Mouse (Mus musculus): ENCODE data around the gene Mapk10. TPM values are rescaled to one million over a fixed set of nuclear protein-coding genes. Genes with fewer than 3 reads are reported as not detected.

The Mapk10 gene
- polyA plus RNA-seq, 1 experiment from 2014 or later = 1.8 TPM

- Histone ChIP-seq H3K4me1 (no peaks in the 10 kb centered on the region), H3K4me2 (no peak overlapping the region), H3K9me3 (replicated peaks) (no peaks in the 10 kb centered on the region), H3K36me3 (no peaks in the 10 kb centered on the region), H3K27me3 (no peaks in the 10 kb centered on the region), H3K9ac (no peak overlapping the region), H3K27ac (no peak overlapping the region), H3K4me3 (replicated peaks) (no peak overlapping the region)
- ATAC-seq (replicated peaks; ENCODE audit: low FRiP score) = no peak
- 65% methylated on average over 6 of the region's 6 CpGs for WGBS
Measured at GRCm38 (mm10) chr5:102930161-102930560, 281.0 kb downstream of the Mapk10 start.

GRCm38 (mm10) chr5:102926786-102927185 lies 284.3 kb downstream of the Mapk10 start:
- Histone ChIP-seq H3K4me1 (no peaks in the 10 kb centered on the region), H3K9ac (no peak overlapping the region), H3K9me3 (replicated peaks) (no peaks in the 10 kb centered on the region), H3K27me3 (no peaks in the 10 kb centered on the region), H3K27ac (no peak overlapping the region), H3K4me2 (no peak overlapping the region), H3K4me3 (replicated peaks) (no peak overlapping the region), H3K36me3 (no peaks in the 10 kb centered on the region)
- WGBS = 77% methylated on average over 5 of the region's 5 CpGs
- ATAC-seq (replicated peaks; ENCODE audit: low FRiP score) = no peak

DNA sequence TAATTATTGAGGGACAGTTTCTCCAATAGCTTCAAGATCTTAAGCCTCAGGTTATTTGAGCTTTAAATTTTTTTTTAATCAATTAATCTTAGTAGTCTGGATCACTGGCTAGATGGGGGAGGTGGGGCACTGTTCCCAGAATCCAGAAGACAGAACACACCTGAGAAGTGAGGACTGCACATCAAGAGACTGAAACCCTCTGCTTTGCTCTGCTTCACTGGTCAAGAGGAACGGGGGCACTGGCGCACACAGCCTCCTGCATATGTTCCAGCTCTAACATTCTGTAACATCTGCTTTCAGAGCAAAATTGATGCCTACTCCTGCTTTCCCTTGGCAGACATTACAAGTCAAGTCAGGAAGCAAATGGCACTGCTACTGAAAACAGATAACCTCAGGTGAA lies 290.9 kb downstream of the Mapk10 start:
- H3K4me1 ChIP-seq = 0 out of 2 replicates have a peak, but pooled peaks cover 3% of the 10 kb centered on the region
- H3K36me3 ChIP-seq = no peaks in the 10 kb centered on the region
- H3K4me3 ChIP-seq (replicated peaks) = no peak overlapping the region
- no peak overlapping the region for H3K4me2 ChIP-seq
- WGBS = 43% methylated on average over 2 of the region's 2 CpGs
- no peak overlapping the region for H3K9ac ChIP-seq
- no peaks in the 10 kb centered on the region for H3K27me3 ChIP-seq
- no peak overlapping the region for H3K27ac ChIP-seq
- ATAC-seq (replicated peaks; ENCODE audit: low FRiP score) = peak; percentile 54; the same call in 1 of the 2 replicates
- no peaks in the 10 kb centered on the region for H3K9me3 ChIP-seq (replicated peaks)

DNA sequence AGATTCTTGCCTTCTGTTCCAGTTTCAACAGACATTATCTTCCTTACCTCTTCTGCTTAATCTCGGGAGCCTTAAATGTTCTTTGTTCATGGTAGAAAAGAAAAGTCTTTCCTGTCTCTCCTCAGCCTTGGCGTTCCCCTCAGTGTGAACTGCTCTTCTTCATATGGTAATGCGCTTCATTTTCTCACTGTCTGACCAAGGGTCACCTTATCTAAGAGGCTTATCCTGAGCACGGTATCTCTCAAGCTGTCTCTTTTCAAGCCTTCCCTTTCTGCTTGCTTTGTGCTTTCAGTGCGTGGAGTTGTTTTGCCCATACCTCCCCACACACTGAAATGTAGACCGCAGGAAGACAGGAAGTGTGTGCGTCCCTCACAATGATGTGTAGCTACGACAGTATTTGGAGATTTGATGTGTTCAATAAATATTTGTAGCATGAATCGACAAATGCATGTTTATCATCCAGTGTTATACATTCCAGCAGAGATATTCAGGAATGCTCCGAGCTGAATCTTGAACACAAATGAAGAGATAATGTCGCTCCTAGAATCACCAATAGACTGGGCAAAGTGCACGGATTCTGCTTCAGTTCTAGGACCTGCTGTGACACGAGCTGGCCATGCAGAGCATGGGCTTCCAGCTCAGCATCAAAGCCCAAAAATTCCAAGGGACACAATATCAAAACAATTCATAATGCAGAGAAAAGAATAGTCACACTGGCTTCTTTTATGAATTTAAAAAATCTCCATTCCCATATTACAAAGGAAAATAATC lies 305.5 kb downstream of the Mapk10 start:
- no peak overlapping the region for H3K4me3 ChIP-seq (replicated peaks)
- H3K9me3 ChIP-seq (replicated peaks) = no peaks in the 10 kb centered on the region
- peaks cover 7% of the 10 kb centered on the region; the same call in 1 of the 2 replicates for H3K4me1 ChIP-seq
- H3K27me3 ChIP-seq = no peaks in the 10 kb centered on the region
- no peak overlapping the region for H3K27ac ChIP-seq
- 70% methylated on average over 13 of the region's 13 CpGs for WGBS
- no peak for ATAC-seq (replicated peaks; ENCODE audit: low FRiP score)
- H3K4me2 ChIP-seq = no peak overlapping the region
- no peak overlapping the region for H3K9ac ChIP-seq
- H3K36me3 ChIP-seq = no peaks in the 10 kb centered on the region

DNA sequence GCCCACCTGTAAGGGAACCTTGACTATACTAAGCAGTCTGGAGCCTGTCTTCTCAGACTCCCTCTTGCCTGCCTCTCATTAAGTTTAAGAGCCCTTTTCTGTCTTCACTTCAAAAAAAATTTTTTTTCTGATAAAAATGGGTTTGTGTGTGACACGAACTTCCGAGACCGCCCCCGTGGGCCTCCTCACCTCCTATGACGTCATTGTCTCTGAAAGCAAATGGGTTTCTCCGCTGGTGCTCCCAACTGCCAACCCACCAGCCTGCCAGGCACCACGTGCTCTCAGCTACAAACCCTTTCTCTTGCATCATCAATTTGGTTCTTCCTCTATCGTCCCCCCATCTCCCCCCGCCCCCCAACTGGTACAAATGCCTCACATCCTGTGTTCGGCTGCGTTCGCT lies 307.1 kb downstream of the Mapk10 start:
- 81% methylated on average over 12 of the region's 12 CpGs for WGBS
- no peaks in the 10 kb centered on the region for H3K9me3 ChIP-seq (replicated peaks)
- no peak overlapping the region for H3K4me3 ChIP-seq (replicated peaks)
- no peak overlapping the region for H3K4me2 ChIP-seq
- ATAC-seq (replicated peaks; ENCODE audit: low FRiP score) = no peak; the same call in 1 of the 2 replicates
- peak overlapping the region; percentile 54; the same call in 1 of the 2 replicates for H3K27ac ChIP-seq
- H3K9ac ChIP-seq = no peak overlapping the region
- peaks cover 7% of the 10 kb centered on the region; the same call in 1 of the 2 replicates for H3K4me1 ChIP-seq
- H3K27me3 ChIP-seq = no peaks in the 10 kb centered on the region
- H3K36me3 ChIP-seq = peaks cover under 1% of the 10 kb centered on the region; the same call in 1 of the 2 replicates

DNA sequence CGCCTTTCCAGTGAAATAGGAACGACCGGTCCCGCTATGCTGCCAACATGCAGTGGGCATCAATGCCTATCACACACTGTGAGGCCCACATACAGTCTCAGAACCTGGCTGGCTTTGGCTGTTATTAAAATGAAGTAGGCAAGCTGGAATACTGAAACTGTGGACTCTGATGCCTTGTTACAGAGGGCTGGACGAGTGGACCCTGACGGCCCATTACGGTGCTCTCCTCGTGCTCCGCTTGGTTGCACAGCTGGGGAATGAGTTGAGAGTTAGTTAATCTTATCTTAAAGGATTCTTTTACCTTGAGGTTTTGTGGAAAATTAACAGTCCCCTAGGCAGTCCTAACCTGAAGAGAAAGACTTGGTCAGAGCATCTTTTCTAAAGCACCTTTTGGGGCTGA lies 307.6 kb downstream of the Mapk10 start:
- H3K4me1 ChIP-seq = peaks cover 10% of the 10 kb centered on the region; the same call in 1 of the 2 replicates
- WGBS = 65% methylated on average over 9 of the region's 9 CpGs
- no peak overlapping the region for H3K4me3 ChIP-seq (replicated peaks)
- H3K36me3 ChIP-seq = peaks cover 6% of the 10 kb centered on the region; the same call in 1 of the 2 replicates
- H3K4me2 ChIP-seq = no peak overlapping the region
- no peak overlapping the region for H3K9ac ChIP-seq
- no peaks in the 10 kb centered on the region for H3K27me3 ChIP-seq
- no peaks in the 10 kb centered on the region for H3K9me3 ChIP-seq (replicated peaks)
- H3K27ac ChIP-seq = peak overlapping the region; percentile 79
- ATAC-seq (replicated peaks; ENCODE audit: low FRiP score) = peak; percentile 92

DNA sequence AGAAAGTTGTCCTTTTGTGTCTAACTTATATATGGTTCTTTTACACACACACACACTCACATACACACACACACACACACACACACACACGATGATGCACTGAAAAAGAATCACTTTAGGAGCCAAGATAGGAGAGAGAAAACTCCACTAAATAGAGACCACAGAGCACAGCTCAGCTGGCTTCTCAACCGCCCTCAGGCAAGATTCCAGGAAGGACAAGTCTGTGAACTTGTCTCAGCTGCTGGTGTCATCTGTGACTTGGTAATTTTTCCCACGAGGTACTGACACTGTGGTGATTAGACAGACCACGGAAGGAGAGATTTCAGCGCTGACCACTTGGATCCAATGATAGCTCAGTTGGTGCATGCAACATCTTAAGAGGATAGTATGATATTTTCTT lies 310.0 kb downstream of the Mapk10 start:
- WGBS = 84% methylated on average over 5 of the region's 5 CpGs
- no peaks in the 10 kb centered on the region for H3K27me3 ChIP-seq
- H3K4me2 ChIP-seq = no peak overlapping the region
- no peaks in the 10 kb centered on the region for H3K9me3 ChIP-seq (replicated peaks)
- H3K4me1 ChIP-seq = peaks cover 10% of the 10 kb centered on the region; the same call in 1 of the 2 replicates
- no peak overlapping the region for H3K27ac ChIP-seq
- ATAC-seq (replicated peaks; ENCODE audit: low FRiP score) = no peak
- H3K9ac ChIP-seq = no peak overlapping the region
- H3K36me3 ChIP-seq = peaks cover 26% of the 10 kb centered on the region; the same call in 1 of the 2 replicates
- H3K4me3 ChIP-seq (replicated peaks) = no peak overlapping the region

- Histone ChIP-seq H3K27ac (no peak overlapping the region), H3K4me1 (peaks cover 10% of the 10 kb centered on the region; the same call in 1 of the 2 replicates), H3K4me3 (replicated peaks) (no peak overlapping the region), H3K4me2 (no peak overlapping the region), H3K36me3 (peaks cover 26% of the 10 kb centered on the region; the same call in 1 of the 2 replicates), H3K9me3 (replicated peaks) (no peaks in the 10 kb centered on the region), H3K27me3 (no peaks in the 10 kb centered on the region), H3K9ac (no peak overlapping the region)
- WGBS = 67% methylated on average over 6 of the region's 6 CpGs
- no peak for ATAC-seq (replicated peaks; ENCODE audit: low FRiP score)
Measured at GRCm38 (mm10) chr5:102899680-102900215, 311.4 kb downstream of the Mapk10 start.

GRCm38 (mm10) chr5:102898301-102898700 lies 312.8 kb downstream of the Mapk10 start:
- Histone ChIP-seq H3K36me3 (peaks cover 32% of the 10 kb centered on the region), H3K4me2 (no peak overlapping the region), H3K27ac (peak overlapping the region; percentile 23), H3K9me3 (replicated peaks) (no peaks in the 10 kb centered on the region), H3K4me1 (0 out of 2 replicates have a peak, but pooled peaks cover 3% of the 10 kb centered on the region), H3K9ac (no peak overlapping the region), H3K4me3 (replicated peaks) (no peak overlapping the region), H3K27me3 (no peaks in the 10 kb centered on the region)
- no peak; the same call in 1 of the 2 replicates for ATAC-seq (replicated peaks; ENCODE audit: low FRiP score)
- 88% methylated on average over 4 of the region's 4 CpGs for WGBS

DNA sequence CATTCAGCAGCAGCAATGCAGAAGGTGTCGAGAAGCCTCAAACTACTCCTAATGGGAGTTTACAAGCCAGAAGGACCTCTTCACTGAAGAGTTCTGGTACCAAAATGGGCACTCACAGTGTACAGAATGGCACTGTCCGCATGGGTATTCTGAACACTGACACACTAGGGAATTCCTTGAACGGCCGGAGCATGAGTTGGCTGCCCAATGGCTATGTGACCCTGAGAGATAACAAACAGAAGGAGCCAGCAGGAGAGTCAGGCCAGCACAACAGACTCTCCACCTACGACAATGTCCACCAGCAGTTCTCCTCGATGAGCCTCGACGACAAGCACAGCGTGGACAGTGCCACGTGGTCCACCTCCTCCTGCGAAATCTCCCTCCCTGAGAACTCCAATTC lies 318.9 kb downstream of the Mapk10 start:
- Histone ChIP-seq H3K4me2 (no peak overlapping the region), H3K9me3 (replicated peaks) (no peaks in the 10 kb centered on the region), H3K36me3 (peaks cover 38% of the 10 kb centered on the region), H3K27ac (no peak overlapping the region), H3K27me3 (no peaks in the 10 kb centered on the region), H3K9ac (no peak overlapping the region), H3K4me3 (replicated peaks) (no peak overlapping the region), H3K4me1 (no peaks in the 10 kb centered on the region)
- ATAC-seq (replicated peaks; ENCODE audit: low FRiP score) = no peak
- WGBS = 93% methylated on average over 11 of the region's 11 CpGs

GRCm38 (mm10) chr5:102889163-102889488 lies 322.0 kb downstream of the Mapk10 start:
- WGBS = 72% methylated on average over 2 of the region's 2 CpGs
- no peaks in the 10 kb centered on the region for H3K9me3 ChIP-seq (replicated peaks)
- no peak overlapping the region for H3K4me2 ChIP-seq
- H3K4me3 ChIP-seq (replicated peaks) = no peak overlapping the region
- peaks cover 27% of the 10 kb centered on the region for H3K36me3 ChIP-seq
- H3K27ac ChIP-seq = no peak overlapping the region
- ATAC-seq (replicated peaks; ENCODE audit: low FRiP score) = no peak
- no peaks in the 10 kb centered on the region for H3K4me1 ChIP-seq
- no peaks in the 10 kb centered on the region for H3K27me3 ChIP-seq
- no peak overlapping the region for H3K9ac ChIP-seq

DNA sequence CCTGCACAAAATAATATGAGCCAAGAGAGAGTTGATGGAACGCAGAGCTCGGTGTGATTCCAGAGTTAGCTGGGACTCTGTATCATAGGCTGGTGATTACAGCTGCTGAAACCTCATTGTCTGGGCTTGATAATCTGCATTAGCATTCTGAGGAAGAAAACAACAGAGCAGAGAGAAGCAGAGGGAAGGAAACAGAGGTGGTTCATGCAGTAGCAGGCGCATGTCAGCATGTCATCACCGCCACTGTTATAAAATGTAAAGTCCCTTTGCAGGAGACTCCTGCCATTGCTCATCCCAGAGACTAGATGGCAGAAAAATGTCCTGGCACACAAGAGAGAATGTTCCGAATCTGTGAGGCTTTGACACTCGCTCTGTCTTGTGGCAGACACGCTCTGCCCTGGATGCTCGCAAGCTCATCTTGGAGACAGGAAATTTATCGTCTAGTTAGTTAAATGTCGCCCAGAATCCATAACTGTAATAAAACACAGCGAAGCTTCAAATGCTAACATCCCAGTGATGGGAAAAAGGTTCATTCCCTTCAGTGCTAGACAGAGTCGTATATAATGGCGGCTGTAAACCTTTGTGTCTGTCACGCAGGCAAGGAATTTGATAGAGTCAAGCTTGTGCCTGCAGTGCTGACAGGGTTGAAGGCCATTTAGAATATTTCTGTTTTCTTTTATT lies 322.5 kb downstream of the Mapk10 start:
- H3K27ac ChIP-seq = no peak overlapping the region
- no peaks in the 10 kb centered on the region for H3K4me1 ChIP-seq
- H3K4me2 ChIP-seq = no peak overlapping the region
- no peak overlapping the region for H3K4me3 ChIP-seq (replicated peaks)
- no peaks in the 10 kb centered on the region for H3K9me3 ChIP-seq (replicated peaks)
- ATAC-seq (replicated peaks; ENCODE audit: low FRiP score) = no peak
- peaks cover 25% of the 10 kb centered on the region for H3K36me3 ChIP-seq
- no peaks in the 10 kb centered on the region for H3K27me3 ChIP-seq
- 60% methylated on average over 14 of the region's 14 CpGs for WGBS
- H3K9ac ChIP-seq = no peak overlapping the region

Measured in kidney, embryonic 15.5 days (tissue).